Mouse (Mus musculus): ENCODE results near the gene Ttc23l. TPM values are rescaled to one million over a fixed set of nuclear protein-coding genes. Genes with fewer than 3 reads are reported as not detected.
A peak's percentile ranks its signal among the peaks of the same experiment; 100 is the strongest.

The Ttc23l gene
- polyA plus RNA-seq, 1 experiment from 2014 or later = not detected

GRCm38 (mm10) chr15:10468761-10469160 is 89.7 kb downstream of the Ttc23l start:
- Histone ChIP-seq H3K4me3 (ENCODE audit: low read length) (no peak overlapping the region), H3K4me2 (ENCODE audit: low read depth, low read length) (peak overlapping the region; percentile 90), H3K36me3 (ENCODE audit: control insufficient read depth, insufficient read depth, low read length) (no peaks in the 10 kb centered on the region), H3K27me3 (ENCODE audit: control insufficient read depth, insufficient read depth, low read depth, low read length) (no peaks in the 10 kb centered on the region), H3K27ac (ENCODE audit: low read length) (no peak overlapping the region), H3K4me1 (replicated peaks; ENCODE audit: control insufficient read depth, insufficient read depth, low read length) (peaks cover 7% of the 10 kb centered on the region), H3K9ac (ENCODE audit: low read length) (no peak overlapping the region), H3K9me3 (ENCODE audit: control insufficient read depth, low read length) (no peaks in the 10 kb centered on the region)
- WGBS = 78% methylated on average over 3 of the region's 3 CpGs
- no peak for ATAC-seq (ENCODE audit: low read depth)

- Histone ChIP-seq H3K4me1 (replicated peaks; ENCODE audit: control insufficient read depth, insufficient read depth, low read length) (0 out of 2 replicates have a peak, but pooled peaks cover 3% of the 10 kb centered on the region), H3K9ac (ENCODE audit: low read length) (no peak overlapping the region), H3K36me3 (ENCODE audit: control insufficient read depth, insufficient read depth, low read length) (peaks cover 8% of the 10 kb centered on the region), H3K27ac (ENCODE audit: low read length) (no peak overlapping the region), H3K4me2 (ENCODE audit: low read depth, low read length) (no peak overlapping the region), H3K27me3 (ENCODE audit: control insufficient read depth, insufficient read depth, low read depth, low read length) (no peaks in the 10 kb centered on the region), H3K4me3 (ENCODE audit: low read length) (no peak overlapping the region), H3K9me3 (ENCODE audit: control insufficient read depth, low read length) (no peaks in the 10 kb centered on the region)
- WGBS = 95% methylated on average over 3 of the region's 3 CpGs
- ATAC-seq (ENCODE audit: low read depth) = no peak
Observed at GRCm38 (mm10) chr15:10464678-10465077, 93.8 kb downstream of the Ttc23l start.

GRCm38 (mm10) chr15:10463555-10463954 is 94.9 kb downstream of the Ttc23l start:
- no peak overlapping the region for H3K9ac ChIP-seq (ENCODE audit: low read length)
- no peaks in the 10 kb centered on the region for H3K27me3 ChIP-seq (ENCODE audit: control insufficient read depth, insufficient read depth, low read depth, low read length)
- H3K36me3 ChIP-seq (ENCODE audit: control insufficient read depth, insufficient read depth, low read length) = peaks cover 15% of the 10 kb centered on the region
- ATAC-seq (ENCODE audit: low read depth) = no peak
- H3K4me1 ChIP-seq (replicated peaks; ENCODE audit: control insufficient read depth, insufficient read depth, low read length) = no peaks in the 10 kb centered on the region
- 75% methylated on average over 5 of the region's 5 CpGs for WGBS
- no peak overlapping the region for H3K27ac ChIP-seq (ENCODE audit: low read length)
- no peaks in the 10 kb centered on the region for H3K9me3 ChIP-seq (ENCODE audit: control insufficient read depth, low read length)
- no peak overlapping the region for H3K4me2 ChIP-seq (ENCODE audit: low read depth, low read length)
- H3K4me3 ChIP-seq (ENCODE audit: low read length) = no peak overlapping the region

GRCm38 (mm10) chr15:10460986-10461385 is 97.5 kb downstream of the Ttc23l start:
- ATAC-seq (ENCODE audit: low read depth) = peak; percentile 52; the same call in 1 of the 2 replicates
- 58% methylated on average over 12 of the region's 12 CpGs for WGBS
- Histone ChIP-seq H3K27me3 (ENCODE audit: control insufficient read depth, insufficient read depth, low read depth, low read length) (no peaks in the 10 kb centered on the region), H3K9ac (ENCODE audit: low read length) (no peak overlapping the region), H3K9me3 (ENCODE audit: control insufficient read depth, low read length) (no peaks in the 10 kb centered on the region), H3K4me2 (ENCODE audit: low read depth, low read length) (no peak overlapping the region), H3K4me3 (ENCODE audit: low read length) (no peak overlapping the region), H3K36me3 (ENCODE audit: control insufficient read depth, insufficient read depth, low read length) (peaks cover 21% of the 10 kb centered on the region), H3K4me1 (replicated peaks; ENCODE audit: control insufficient read depth, insufficient read depth, low read length) (no peaks in the 10 kb centered on the region), H3K27ac (ENCODE audit: low read length) (no peak overlapping the region)

Other genes with a start within 250 kb of the Ttc23l start
- not detected in 2 replicates for gene Gm21973, start 233.3 kb downstream of the Ttc23l start, polyA plus RNA-seq (2015; fragmentation: Nextera tagmentation; extraction: Ambion mirVana)
- gene Agxt2, start 200.1 kb downstream of the Ttc23l start, polyA plus RNA-seq (2015; fragmentation: Nextera tagmentation; extraction: Ambion mirVana) = 0.09 and 0.28 TPM in 2 replicates
- 6.9 and 7.7 TPM in 2 replicates for gene Dnajc21, start 88.2 kb downstream of the Ttc23l start, polyA plus RNA-seq (2015; fragmentation: Nextera tagmentation; extraction: Ambion mirVana)
- 77.0 and 99.6 TPM in 2 replicates for gene Brix1, start 72.7 kb downstream of the Ttc23l start, polyA plus RNA-seq (2015; fragmentation: Nextera tagmentation; extraction: Ambion mirVana)
- 29.6 and 31.6 TPM in 2 replicates for gene Rad1, start 72.7 kb downstream of the Ttc23l start, polyA plus RNA-seq (2015; fragmentation: Nextera tagmentation; extraction: Ambion mirVana)
- 80.9 and 84.2 TPM in 2 replicates for gene Rai14, start 156.0 kb upstream of the Ttc23l start, polyA plus RNA-seq (2015; fragmentation: Nextera tagmentation; extraction: Ambion mirVana)

Data from lung, embryonic 16.5 days (tissue).